Mouse (Mus musculus) gastrocnemius, postnatal 4 days (tissue): ENCODE measurements at regions not wholly inside any gene's neighbourhood (a gene's known extent, or its start where the extent isn't known, plus 50 kb on each side); places are given as distances from the start of the nearest gene placed in this dataset.

ENCODE experiments used
- DNase-seq, 2 experiments: peaks; one replicate each; pipeline ENCODE4 v3.0.0; 2021 to 2022; ENCODE audit warnings: low spot score in 2 of 2, mixed read lengths in 2 of 2

GRCm38 (mm10) chr15:50005142-50005541 lies 3879.6 kb upstream of the Gm7489 start:
- DNase-seq, result no peak

- DNase-seq, result no peak
These were observed 3838.1 kb upstream of the Gm7489 start for GRCm38 (mm10) chr15:50046653-50047052.

GRCm38 (mm10) chr15:50053468-50053867 lies 3831.2 kb upstream of the Gm7489 start:
- DNase-seq, result no peak

GRCm38 (mm10) chr15:50053892-50054291 lies 3830.8 kb upstream of the Gm7489 start:
- no peak for DNase-seq

GRCm38 (mm10) chr15:50078246-50078645 lies 3806.5 kb upstream of the Gm7489 start:
- no peak for DNase-seq

- no peak for DNase-seq
These were observed 3802.3 kb upstream of the Gm7489 start for GRCm38 (mm10) chr15:50082428-50082827.

- DNase-seq, result peak in 1 of 2 experiments; percentile 13
These were observed 3782.0 kb upstream of the Gm7489 start for GRCm38 (mm10) chr15:50102596-50103277.

GRCm38 (mm10) chr15:50108913-50109312 lies 3775.8 kb upstream of the Gm7489 start:
- DNase-seq, result no peak

GRCm38 (mm10) chr15:50153863-50154262 lies 3730.8 kb upstream of the Gm7489 start:
- no peak for DNase-seq

- DNase-seq, result no peak
These were observed 3712.4 kb upstream of the Gm7489 start for GRCm38 (mm10) chr15:50172276-50172772.

- DNase-seq, result no peak
These were observed 3701.5 kb upstream of the Gm7489 start for GRCm38 (mm10) chr15:50183185-50183584.
